Mouse (Mus musculus): ENCODE measurements around the gene Abhd4. TPM values are rescaled to one million over a fixed set of nuclear protein-coding genes. Genes with fewer than 3 reads are reported as not detected.

Abhd4 gene
- total and polyA plus RNA-seq, 2 experiments from 2014 or later = 103 to 192 TPM

DNA sequence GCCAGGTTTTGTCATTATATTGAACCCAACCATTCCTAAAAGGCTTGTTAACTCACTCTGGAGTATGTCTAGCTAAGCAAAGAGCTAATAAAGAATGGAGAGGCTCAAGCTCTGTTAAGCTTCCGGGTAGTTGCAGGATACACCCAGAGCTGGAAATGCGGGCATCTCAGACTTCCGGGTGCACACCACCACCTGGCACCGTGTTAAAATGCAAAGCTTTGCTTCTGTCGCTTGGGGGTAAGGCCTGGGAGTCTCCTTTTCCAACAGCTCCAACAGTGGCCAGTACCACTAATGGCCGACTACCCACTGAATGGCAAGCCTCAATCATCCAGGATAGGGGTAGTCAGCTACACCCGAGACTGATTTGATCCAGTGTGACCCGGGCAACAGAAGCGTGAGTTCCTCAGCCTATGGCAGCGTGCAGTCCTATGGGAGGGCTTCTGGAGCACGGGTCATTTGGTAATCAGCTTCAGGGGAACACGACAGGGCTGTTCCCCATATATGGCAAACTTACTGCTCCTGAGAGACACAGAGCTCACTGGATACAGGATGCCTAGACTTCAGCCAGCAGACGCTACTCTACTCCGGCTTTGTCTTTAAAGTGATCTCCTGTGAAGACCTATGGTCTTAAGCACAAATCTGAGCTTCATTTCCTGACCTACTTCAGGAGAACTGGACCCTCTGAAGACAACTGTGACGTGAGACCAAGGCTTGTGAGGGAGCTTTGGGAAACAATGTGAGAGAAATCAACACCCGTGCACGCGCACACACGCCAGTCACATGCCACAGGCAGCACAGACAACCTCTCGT lies 19.6 kb upstream of the Abhd4 start:
- Histone ChIP-seq H3K4me1 (ENCODE audit: control insufficient read depth, insufficient read depth) (peaks cover 21% of the 10 kb centered on the region), H3K9me3 (replicated peaks; ENCODE audit: control insufficient read depth, low read length) (no peaks in the 10 kb centered on the region), H3K4me2 (ENCODE audit: low read depth, low read length) (no peak overlapping the region), H3K36me3 (replicated peaks; ENCODE audit: control insufficient read depth, insufficient read depth, low read length) (peaks cover 4% of the 10 kb centered on the region; the same call in 1 of the 2 replicates), H3K4me3 (ENCODE audit: low read depth, low read length) (no peak overlapping the region), H3K27me3 (ENCODE audit: control insufficient read depth, insufficient read depth, low read length) (no peaks in the 10 kb centered on the region), H3K27ac (ENCODE audit: low read depth) (peak overlapping the region; percentile 82), H3K9ac (replicated peaks; ENCODE audit: low read depth, low read length) (no peak overlapping the region)
- ATAC-seq (ENCODE audit: insufficient read depth, low read depth) = peak; percentile 73
- WGBS = 51% methylated on average over 20 of the region's 20 CpGs
- DNase-seq (ENCODE audit: low spot score) = peak; percentile 73
- TF ChIP-seq EP300 (IDR thresholded peaks at IDR 0.05; ENCODE audit: low read depth) (0 out of 2 replicates have a peak, but pooled peaks have one; percentile 23), CTCF (IDR thresholded peaks at IDR 0.05; ENCODE audit: low read depth) (no peak)

GRCm38 (mm10) chr14:54235825-54236540 lies 18.0 kb upstream of the Abhd4 start:
- whole genome bisulfite sequencing = 74% methylated on average over 5 of the region's 5 CpGs
- no peak overlapping the region for H3K9ac ChIP-seq (replicated peaks; ENCODE audit: low read depth, low read length)
- peaks cover 25% of the 10 kb centered on the region for H3K4me1 ChIP-seq (ENCODE audit: control insufficient read depth, insufficient read depth)
- H3K4me3 ChIP-seq (ENCODE audit: low read depth, low read length) = no peak overlapping the region
- H3K36me3 ChIP-seq (replicated peaks; ENCODE audit: control insufficient read depth, insufficient read depth, low read length) = peaks cover 15% of the 10 kb centered on the region; the same call in 1 of the 2 replicates
- H3K27me3 ChIP-seq (ENCODE audit: control insufficient read depth, insufficient read depth, low read length) = no peaks in the 10 kb centered on the region
- H3K9me3 ChIP-seq (replicated peaks; ENCODE audit: control insufficient read depth, low read length) = no peaks in the 10 kb centered on the region
- ATAC-seq (ENCODE audit: insufficient read depth, low read depth) (no peak), DNase-seq (ENCODE audit: low spot score) (no peak)
- no peak overlapping the region for H3K4me2 ChIP-seq (ENCODE audit: low read depth, low read length)
- H3K27ac ChIP-seq (ENCODE audit: low read depth) = no peak overlapping the region
- TF ChIP-seq CTCF (IDR thresholded peaks at IDR 0.05; ENCODE audit: low read depth) (no peak), EP300 (IDR thresholded peaks at IDR 0.05; ENCODE audit: low read depth) (no peak)

- Histone ChIP-seq H3K36me3 (replicated peaks; ENCODE audit: control insufficient read depth, insufficient read depth, low read length) (peaks cover 24% of the 10 kb centered on the region), H3K27me3 (ENCODE audit: control insufficient read depth, insufficient read depth, low read length) (no peaks in the 10 kb centered on the region), H3K9ac (replicated peaks; ENCODE audit: low read depth, low read length) (no peak overlapping the region), H3K27ac (ENCODE audit: low read depth) (no peak overlapping the region), H3K4me3 (ENCODE audit: low read depth, low read length) (no peak overlapping the region), H3K4me1 (ENCODE audit: control insufficient read depth, insufficient read depth) (peaks cover 25% of the 10 kb centered on the region), H3K4me2 (ENCODE audit: low read depth, low read length) (no peak overlapping the region), H3K9me3 (replicated peaks; ENCODE audit: control insufficient read depth, low read length) (no peaks in the 10 kb centered on the region; the same call in 1 of the 2 replicates)
- no peak for ATAC-seq (ENCODE audit: insufficient read depth, low read depth)
- no peak for DNase-seq (ENCODE audit: low spot score)
- TF ChIP-seq EP300 (IDR thresholded peaks at IDR 0.05; ENCODE audit: low read depth) = no peak
- no peak for TF ChIP-seq CTCF (IDR thresholded peaks at IDR 0.05; ENCODE audit: low read depth)
- WGBS = 89% methylated on average over 5 of the region's 5 CpGs
Measured at GRCm38 (mm10) chr14:54236881-54237280, 17.1 kb upstream of the Abhd4 start.

DNA sequence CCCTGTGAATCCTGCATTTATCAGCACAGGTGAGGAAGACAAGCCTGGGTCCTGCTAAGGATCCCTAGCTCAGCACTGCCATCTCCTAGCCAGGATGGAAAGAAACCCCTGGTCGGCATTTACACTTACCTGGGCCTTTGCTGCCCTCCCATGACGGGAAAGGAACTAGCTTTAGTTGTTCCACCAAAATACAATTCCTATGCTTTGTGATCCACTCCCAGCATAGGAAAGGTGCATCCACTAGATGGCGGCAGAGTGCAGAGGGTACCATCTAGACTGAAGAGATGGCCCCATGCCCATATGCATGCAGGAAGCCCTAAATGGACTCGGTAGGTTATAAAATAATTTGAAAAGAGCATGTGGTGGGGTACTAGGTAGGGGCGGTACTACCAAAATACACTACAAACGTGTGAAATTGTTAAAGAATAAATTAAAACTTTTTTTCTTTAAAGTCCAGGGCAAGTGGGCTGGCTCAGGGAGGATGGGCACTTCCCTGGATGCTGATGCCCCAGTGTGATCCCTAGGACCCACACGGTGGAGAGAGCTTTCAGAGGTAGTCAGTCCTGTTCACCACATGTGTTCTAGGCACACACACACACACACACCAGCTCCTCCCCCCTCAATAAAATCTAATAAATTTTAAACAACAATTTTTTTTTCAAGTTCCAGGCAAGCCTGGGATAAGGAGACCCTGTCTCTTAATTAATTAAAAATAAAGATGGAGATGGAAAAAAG lies 14.8 kb upstream of the Abhd4 start:
- TF ChIP-seq EP300 (IDR thresholded peaks at IDR 0.05; ENCODE audit: low read depth) (no peak), CTCF (IDR thresholded peaks at IDR 0.05; ENCODE audit: low read depth) (peak; percentile 98)
- Histone ChIP-seq H3K27ac (ENCODE audit: low read depth) (no peak overlapping the region), H3K9me3 (replicated peaks; ENCODE audit: control insufficient read depth, low read length) (no peaks in the 10 kb centered on the region; the same call in 1 of the 2 replicates), H3K27me3 (ENCODE audit: control insufficient read depth, insufficient read depth, low read length) (no peaks in the 10 kb centered on the region), H3K36me3 (replicated peaks; ENCODE audit: control insufficient read depth, insufficient read depth, low read length) (peaks cover 36% of the 10 kb centered on the region), H3K9ac (replicated peaks; ENCODE audit: low read depth, low read length) (no peak overlapping the region), H3K4me3 (ENCODE audit: low read depth, low read length) (no peak overlapping the region), H3K4me2 (ENCODE audit: low read depth, low read length) (no peak overlapping the region), H3K4me1 (ENCODE audit: control insufficient read depth, insufficient read depth) (peaks cover 13% of the 10 kb centered on the region)
- ATAC-seq (ENCODE audit: insufficient read depth, low read depth) (peak; percentile 66), DNase-seq (ENCODE audit: low spot score) (peak; percentile 83)
- WGBS = 15% methylated on average over 7 of the region's 7 CpGs

DNA sequence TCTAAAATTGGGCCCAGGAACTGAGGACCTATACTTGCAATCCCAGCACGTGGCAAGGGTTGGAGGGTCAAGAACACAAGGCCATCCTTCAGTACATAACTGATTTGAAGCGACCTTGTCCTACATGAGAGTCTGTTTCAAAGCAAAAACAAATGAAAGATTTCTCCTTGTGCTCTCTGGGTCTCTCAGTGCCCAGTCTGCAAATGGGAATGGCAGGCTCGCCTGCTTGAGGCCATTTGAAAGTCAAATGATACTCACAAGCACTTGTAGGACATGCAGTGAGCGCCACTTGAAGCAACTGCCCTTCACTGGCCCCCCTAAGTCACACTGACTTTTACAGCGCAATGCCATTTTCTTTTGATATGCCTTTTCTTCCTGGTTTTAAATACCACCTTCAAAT lies 13.4 kb upstream of the Abhd4 start:
- no peak for DNase-seq (ENCODE audit: low spot score)
- 58% methylated on average over 5 of the region's 5 CpGs for WGBS
- Histone ChIP-seq H3K36me3 (replicated peaks; ENCODE audit: control insufficient read depth, insufficient read depth, low read length) (peaks cover 36% of the 10 kb centered on the region), H3K27ac (ENCODE audit: low read depth) (peak overlapping the region; percentile 8; the same call in 1 of the 2 replicates), H3K9ac (replicated peaks; ENCODE audit: low read depth, low read length) (no peak overlapping the region), H3K9me3 (replicated peaks; ENCODE audit: control insufficient read depth, low read length) (no peaks in the 10 kb centered on the region; the same call in 1 of the 2 replicates), H3K4me3 (ENCODE audit: low read depth, low read length) (no peak overlapping the region), H3K4me1 (ENCODE audit: control insufficient read depth, insufficient read depth) (peaks cover 4% of the 10 kb centered on the region), H3K4me2 (ENCODE audit: low read depth, low read length) (no peak overlapping the region), H3K27me3 (ENCODE audit: control insufficient read depth, insufficient read depth, low read length) (no peaks in the 10 kb centered on the region)
- TF ChIP-seq CTCF (IDR thresholded peaks at IDR 0.05; ENCODE audit: low read depth) (no peak), EP300 (IDR thresholded peaks at IDR 0.05; ENCODE audit: low read depth) (no peak)
- no peak for ATAC-seq (ENCODE audit: insufficient read depth, low read depth)
